Mouse (Mus musculus) heart, adult 2 months (tissue): ENCODE results near the gene Fgf12.
A peak's percentile ranks its signal among the peaks of the same experiment; 100 is the strongest.

Experiments used
- CTCF ChIP-seq: fragments of 200-600 bp; IDR thresholded peaks from 2 replicates; pipeline ENCODE4 v1.8.1; 2022; ENCODE audit warnings: antibody characterized with exemption, mild to moderate bottlenecking, moderate library complexity
- EP300 ChIP-seq: fragments of 200-500 bp; IDR thresholded peaks from 2 replicates; pipeline ENCODE4 v1.6.1; 2011; ENCODE audit warnings: low read depth, low read length, control low read depth; ENCODE audit not compliant: insufficient read depth
- POLR2A ChIP-seq: fragments of 200-500 bp; IDR thresholded peaks from 2 replicates; pipeline ENCODE4 v1.6.1; 2011; ENCODE audit warnings: mild to moderate bottlenecking, low read depth, low read length, control low read depth; ENCODE audit not compliant: insufficient read depth

- TF ChIP-seq EP300, result no peak
- TF ChIP-seq POLR2A, result no peak
- TF ChIP-seq CTCF, result peak; percentile 82
Measured at GRCm38 (mm10) chr16:28490515-28490914, 262.4 kb downstream of the Fgf12 start.
